Mouse (Mus musculus) liver, postnatal 0 days (tissue): ENCODE measurements around the gene Zfp750.

Source experiments
- CTCF ChIP-seq: sonication (generic); IDR thresholded peaks from 2 replicates; pipeline ENCODE4 v1.5.1; 2016; ENCODE audit warnings: antibody characterized with exemption, low read depth
- EP300 ChIP-seq: IDR thresholded peaks from 2 replicates; pipeline ENCODE4 v1.6.1; 2016; ENCODE audit warnings: antibody characterized with exemption, low read depth, mild to moderate bottlenecking

- no peak for TF ChIP-seq CTCF
- TF ChIP-seq EP300, result no peak
These were observed 17.6 kb downstream of the Zfp750 start for GRCm38 (mm10) chr11:121501525-121501924.
